Mouse (Mus musculus) CD8-positive naive resting alpha-beta T cell, adult 2 months (primary cell): ENCODE measurements around the gene Dct.

Source experiments
- DNase-seq, 2 experiments: peaks; one replicate each; pipeline ENCODE4 v3.0.0; 2022; ENCODE audit warnings: low read depth in 2 of 2, low spot score in 2 of 2

Gene Dct

DNA sequence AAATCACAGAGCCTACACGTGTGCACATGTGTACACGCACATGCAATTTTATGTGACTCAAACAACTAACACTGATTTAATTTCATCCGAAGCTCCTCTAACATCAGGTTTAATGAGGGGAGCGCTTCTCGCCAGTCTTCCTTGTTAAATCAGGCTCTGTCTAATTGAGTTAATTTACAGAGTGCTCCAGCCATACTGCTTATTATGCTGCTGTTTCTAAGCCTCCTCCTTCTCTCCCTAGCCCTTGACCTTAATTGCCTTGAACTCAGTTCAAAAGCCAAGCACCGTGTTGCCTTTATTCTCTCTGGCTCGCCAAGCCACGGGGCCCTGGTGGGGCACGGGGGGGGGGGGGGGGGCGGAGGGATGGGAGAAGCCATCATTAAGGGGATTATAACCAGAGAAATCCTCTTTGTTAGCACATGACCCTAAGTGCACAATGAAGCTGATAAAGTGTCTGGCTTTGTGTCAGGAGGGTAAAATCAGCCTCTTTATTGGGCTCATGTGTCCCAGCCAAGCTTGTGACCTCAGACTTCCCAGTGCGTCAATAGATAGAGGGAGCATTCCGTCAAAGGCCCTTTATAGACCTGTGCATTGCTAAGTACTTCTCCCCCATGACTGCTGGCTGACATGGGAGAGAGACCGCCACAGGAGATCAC, at the start of gene Dct:
TSS of gene Dct (minus strand) at position 270 of the 656 bp plus-strand sequence.
- no peak for DNase-seq

DNA sequence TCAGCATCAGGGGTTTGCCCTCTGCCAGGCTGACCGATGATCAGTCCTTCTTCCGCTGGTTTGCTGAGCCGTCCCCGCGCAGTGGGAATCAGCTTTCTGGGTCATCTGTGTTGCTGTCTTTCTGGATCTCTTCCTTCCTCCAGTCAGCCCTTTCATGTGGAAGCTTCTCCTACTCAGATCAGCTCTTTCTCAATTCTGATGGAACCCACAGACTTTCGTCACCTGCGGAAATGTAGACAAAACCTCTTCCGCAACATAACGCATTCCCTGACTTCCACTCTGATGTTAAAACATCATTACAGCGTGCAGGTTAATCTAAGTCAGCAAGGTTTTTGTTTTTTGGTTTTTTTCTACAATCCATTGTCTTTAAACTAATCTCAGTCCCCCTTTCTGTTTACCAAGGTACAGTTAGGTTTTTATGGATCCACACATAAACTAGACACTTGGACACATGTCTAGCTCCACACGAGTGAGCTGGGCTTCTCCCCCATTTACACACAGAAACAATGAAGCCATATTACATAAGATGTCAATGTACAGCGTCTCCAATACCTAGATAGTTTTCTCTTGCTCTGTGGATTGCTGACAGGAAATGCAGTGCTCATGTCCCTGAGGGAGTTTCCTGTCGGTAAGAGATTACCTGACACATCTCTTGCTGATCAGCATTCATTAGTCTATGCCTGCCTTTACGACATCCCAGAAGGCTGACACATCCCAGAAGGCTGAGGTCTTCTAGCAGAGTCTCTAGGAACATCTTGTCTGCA, 49.4 kb upstream of the Dct start:
- DNase-seq: no peak

DNA sequence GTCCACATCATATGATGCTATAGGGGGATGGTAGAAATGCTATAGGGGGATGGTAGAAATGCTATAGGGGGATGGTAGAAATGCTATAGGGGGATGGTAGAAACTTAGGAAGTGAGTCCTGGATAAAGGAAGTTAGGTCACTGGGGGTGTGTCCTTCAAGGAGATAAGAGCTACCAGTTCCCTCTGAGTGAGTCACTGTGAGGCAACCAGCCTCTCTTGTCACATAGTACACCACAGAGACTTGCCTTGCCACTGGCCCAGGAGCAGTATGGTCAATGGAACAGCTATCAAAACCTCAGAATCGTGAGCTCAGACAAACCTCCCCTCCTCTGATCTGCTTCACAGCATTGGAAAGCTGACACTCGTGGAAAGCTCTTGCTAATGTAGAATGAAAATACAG, 46.2 kb upstream of the Dct start:
- DNase-seq: no peak

DNA sequence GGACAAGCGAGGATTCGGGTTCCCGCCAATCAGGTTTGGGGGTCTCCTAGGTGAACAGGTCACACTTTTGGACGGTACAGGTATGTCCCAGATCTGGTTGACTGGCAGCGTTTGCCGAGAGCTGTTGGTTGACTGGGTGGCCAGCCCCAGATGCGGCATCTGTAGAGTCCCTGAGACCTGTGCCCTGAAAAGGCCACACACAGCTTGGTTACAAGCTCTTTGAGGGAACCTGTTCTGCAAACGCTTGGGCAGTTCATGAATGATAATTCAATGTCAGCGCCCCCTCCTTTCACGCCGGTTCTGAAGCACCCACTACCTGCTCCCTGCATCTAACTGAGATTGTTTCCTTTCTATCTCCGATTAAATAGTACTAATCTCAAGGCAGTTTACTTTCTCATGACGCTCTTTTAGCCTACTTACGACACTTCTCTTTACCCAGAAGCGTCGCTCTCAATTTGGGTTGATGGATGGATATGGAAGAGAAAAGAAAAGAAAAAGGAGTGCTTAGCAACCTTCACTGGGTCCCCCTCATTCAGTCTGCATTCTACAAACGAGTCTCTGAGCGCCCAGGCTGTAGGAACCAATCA, 37.9 kb upstream of the Dct start:
- no peak for DNase-seq

DNA sequence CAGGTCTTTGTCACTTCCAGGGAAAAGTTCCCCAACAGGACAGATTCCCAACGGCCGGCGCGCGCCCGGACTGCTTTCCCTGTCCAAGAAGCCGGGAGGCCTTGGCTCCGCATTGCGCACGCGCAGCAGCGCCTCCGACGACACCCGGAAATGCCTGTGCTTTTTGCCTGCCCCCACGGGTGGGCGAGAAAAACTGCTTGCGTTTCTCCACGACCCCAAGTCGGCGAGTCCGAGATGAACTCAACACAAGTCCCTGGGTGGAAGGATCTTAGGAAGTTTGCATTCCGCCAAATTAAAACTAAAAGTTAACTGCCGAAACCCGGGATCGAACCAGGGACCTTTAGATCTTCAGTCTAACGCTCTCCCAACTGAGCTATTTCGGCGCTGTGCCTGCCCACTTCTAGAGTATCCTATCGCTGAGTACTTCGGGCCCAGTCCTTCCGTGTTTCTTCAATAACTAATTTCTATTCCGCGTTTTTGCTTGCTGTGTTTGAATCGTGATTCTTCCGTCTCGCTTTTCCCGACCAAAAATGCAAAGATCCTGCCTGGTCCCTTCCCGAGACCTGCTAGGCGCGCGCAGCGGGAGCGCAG, 37.3 kb upstream of the Dct start:
- DNase-seq: peak; percentile 88 to 92

DNA sequence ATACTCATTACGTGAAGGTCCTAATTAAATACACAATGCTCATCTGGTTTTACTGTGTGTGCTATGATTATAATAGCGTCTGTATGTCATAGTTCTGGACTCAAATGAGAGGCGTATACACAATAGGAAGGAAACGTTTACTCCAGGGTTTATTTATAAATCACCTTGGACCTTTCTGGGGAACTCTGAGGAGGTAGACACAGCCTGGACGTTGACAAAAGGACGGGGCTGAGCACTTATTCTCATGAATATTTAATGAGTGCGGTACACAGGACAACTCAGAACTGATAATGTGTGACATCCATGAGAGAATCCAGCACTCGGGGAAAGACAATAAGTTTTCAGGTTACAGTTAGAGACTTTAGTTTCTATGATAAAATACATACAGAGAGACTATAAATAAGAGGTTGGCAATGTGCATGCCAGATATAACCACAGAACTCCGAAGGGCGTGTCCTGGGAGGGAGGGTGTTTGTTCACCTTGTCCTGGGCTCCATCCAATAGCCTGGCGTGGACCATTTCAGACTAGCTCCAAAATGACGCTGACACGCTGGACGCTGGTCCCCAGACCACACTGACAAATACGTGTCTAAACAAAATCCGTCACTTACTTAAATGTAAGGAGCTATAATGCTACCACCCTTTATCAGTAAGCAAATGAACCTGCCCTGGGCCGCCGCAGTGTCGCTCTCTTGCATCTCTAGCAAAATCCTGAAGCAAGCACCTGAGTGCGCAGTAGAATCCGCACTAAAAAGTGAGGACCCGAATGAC, 36.6 kb upstream of the Dct start:
- no peak for DNase-seq

DNA sequence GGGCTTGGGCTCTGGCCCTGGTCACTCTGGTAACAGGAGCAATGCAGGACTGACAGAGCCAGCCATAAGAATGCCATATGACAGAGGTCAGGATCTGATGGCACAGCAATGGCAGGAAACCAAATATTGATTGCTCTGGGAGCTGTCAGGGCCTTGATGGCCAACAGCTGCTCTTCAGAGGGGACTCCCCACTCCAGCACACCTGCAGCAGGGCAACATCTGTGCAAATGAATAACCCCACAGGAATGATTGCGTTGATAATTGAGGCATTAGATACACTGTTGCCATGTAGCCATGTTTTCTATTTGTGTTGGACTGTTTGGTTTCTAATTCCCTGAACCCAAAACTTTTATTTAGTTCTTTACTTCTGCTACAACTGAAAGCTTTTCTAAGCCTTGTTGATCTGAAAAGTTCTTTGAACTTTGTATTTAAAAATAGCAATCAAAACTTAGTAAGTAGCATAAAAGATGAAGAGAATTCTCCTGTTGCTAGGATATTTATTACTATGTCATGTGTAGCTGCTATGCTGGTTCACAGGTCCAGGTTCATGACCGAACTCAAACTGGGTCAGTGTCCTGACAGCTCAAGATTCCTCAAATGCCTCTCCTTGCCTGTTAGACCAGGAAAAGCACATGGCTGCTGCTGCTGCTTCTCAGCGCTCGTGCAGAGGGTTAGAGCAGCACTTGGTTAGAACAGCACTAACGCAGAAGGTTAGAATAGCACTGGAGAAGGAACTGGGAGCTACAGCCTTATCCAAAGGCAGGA, 34.4 kb upstream of the Dct start:
- no peak for DNase-seq

DNA sequence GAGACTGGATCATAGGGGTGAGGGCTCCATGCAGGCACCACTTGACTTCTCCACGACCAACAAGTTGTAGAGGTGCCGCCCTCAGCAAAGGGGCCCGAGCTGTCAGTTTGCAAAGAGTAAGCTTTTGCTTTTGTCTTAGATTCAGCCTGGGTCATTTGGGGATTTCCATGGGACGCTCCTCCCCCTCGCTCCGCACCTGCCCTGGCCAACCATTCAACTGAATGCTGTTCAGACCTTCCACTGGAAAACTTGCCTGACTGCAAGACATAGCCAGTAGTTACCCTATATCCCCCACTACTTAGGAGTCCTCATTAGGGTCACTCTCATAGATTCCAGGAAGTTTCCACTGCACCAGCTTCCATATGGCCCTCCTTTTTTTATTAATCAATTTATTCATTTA, 31.8 kb upstream of the Dct start:
- DNase-seq: no peak

DNA sequence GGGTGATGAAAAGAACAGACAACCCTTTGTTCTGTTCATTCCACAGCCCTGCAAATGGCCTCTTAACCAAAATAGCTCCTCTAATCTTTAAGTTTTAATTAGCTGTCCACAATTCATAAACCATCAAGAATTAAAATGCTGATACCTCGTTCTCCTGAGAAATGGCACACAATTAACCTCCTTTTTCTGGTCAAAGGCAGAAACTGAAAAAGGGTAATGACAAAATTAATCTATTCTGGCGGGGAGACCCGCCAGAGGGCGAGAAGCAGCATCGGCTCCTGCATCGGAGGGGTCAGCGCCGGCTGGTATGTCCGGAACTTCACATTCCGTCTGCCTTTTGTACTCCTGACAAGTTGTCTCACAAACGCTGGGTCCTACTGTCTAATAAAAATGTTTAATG, 28.6 kb upstream of the Dct start:
- no peak for DNase-seq

DNA sequence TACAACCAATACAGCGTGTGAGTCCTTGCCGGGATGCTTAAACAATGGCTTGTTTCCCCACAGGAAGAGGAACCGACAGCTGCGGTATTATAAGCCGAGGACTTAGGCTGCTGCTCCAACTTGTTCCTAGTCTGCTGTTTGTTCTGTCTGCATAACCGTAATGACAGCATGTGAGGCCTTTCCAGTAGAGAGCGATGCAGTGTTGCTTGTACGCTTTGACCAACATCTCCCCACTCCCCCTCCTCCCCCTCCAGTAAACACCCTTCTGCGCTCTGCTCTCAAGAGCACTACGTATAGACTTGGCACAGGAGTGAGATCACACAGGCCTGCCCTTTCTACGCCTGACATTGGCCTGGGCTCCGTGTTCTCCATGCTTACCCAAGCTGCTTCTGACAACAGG, 18.1 kb upstream of the Dct start:
- DNase-seq: no peak

DNA sequence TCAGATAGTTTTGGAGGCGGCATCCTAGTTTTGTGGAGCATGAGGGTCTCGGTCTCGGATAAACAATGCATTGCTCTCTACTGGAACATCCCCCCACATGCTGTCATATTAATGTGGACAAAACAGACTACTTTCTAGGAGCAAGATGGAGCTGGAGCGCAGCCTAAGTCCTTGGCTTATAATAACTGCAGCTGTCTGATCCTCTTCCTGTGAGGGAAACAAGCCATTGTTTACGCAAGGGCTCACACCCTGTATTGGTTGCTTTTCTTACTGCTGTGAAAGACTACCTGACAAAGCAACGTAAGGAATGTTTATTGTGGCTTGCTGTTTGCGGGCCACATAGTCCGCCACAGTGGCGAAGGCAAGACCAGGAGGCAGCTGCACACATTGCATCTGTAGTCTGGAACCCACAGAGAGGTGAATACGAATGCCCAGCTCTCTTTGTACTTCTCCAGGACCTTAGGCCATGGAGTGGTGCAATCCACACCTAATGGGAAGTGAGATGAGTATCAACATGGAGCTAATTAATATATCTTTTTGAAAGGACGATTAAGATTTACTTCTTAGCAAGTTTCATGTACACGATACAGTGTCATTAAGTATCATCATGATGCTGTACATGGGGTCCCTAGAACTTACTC, 17.5 kb upstream of the Dct start:
- DNase-seq: no peak

DNA sequence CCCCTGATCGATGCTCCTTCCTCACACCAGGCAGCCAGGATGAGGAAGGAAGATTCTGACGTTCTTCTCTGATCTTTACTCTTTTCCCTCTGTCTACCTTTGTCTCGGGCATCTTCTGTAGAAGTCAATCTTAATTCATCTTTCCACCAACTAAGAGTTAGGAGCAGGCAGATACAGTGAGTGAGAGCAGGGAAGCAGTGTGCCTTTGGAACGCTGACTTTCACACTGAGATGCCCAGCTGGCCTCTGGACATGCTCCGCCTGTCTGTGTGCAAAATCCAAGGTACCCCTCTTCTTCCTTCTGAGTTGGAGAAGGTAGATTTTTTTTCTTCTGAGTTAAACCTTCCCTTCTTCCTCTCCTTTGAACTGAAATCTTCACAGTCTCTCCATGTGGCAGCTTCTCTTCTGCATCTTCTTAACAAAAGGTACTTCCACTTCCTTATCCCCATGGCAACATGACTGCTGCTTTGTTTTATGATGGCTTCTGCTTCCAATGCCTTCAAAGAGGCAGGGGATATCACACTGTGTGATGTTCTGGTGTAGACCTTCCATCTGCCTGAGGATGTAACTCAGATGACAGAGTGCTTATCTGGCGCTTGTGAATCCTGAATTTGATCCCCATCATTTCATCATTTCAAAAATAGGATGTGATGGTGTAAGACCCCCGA, 9.9 kb upstream of the Dct start:
- DNase-seq: no peak

DNA sequence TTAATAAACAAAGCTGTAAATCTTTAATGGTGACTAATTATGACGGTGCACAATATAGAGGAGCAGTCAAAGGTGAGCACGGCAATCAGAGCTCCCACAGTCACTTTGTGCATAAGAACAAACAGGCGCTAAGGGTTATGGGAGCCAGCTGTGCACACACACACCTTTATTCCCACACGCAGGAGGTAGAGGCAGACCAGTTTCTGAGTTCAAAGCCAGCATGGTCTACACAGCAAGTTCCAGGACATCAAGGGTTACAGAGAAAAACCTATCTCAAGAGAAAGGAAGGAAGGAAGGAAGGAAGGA, 6.5 kb upstream of the Dct start:
- no peak for DNase-seq

DNA sequence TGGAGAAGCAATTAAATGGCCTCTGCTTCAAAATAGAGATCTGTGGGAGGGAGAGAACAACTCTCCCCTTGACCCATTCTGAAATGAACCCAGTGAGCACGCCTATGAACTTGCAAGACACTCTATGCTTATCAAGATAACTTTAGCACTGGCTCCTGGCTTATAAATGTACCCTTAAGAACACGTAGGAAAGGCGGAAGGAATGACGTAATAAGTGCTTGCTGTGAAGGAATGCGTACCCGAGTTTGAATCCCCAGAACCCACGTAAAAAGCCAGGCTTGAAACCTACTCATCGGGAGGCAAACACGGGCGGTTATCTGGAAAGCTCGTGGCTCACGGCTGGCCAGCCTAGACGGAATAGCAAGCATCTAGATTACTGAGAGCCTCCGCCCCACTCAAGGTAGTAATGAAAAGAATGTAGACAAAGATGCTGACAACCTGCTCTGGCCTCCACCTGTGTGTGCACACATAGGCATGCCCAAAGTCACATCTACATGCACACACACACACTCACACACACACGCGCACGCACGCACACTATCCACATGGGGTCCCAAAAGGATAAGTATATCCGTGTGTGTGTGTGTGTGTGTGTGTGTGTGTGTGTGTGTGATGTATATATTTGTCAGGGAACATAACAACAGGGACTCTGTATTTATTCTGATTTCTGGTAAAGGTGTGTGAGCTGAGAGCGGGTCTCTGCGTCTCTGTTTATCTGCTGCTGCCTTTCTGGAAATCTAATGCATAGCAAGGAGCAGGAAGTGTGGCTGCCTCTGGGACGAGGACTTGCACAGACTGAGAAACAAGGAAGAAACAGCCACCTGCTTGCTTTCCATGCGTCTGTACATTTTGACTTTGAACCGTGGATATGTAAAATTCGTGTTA, 5.9 kb upstream of the Dct start:
- no peak for DNase-seq

DNA sequence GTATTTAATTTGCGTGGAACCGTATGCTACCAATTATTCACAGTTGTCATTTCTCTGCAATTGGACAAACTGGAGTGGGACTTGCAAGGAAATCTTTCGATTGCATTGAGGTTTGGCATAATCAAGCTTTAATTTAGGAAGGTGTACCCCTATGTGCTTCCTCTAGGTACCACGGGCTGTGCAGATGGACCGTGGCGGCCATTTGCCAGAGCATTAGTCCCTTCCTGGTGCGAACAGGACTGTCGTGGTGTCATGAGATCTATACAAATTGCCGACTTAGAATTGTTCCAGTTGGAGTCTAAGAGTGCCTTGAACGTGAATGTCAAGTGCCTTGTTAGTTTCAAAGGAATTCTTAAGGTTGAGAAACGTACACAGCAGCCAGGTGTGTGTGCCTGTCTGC, 726 bp upstream of the Dct start:
- no peak for DNase-seq

DNA sequence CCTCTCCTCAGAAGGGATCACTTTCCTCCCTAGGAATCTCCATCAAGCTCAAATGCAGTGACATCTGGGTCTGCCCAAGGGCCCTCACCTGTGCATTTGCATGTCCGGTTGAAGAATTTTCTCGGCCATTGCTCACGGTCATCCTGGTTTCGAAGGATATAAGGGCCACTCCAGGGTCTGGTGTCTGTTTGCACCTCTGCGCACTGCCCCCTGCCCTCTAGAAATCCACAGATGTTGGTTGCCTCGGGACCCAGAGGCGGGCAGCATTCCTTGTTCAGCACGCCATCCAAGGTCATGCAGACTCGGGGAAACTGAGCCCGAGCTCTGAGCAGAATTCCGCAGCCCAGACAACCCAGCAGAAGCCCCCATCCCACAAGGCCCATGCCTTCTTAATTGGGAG, 648 bp downstream of the Dct start:
- DNase-seq: no peak

DNA sequence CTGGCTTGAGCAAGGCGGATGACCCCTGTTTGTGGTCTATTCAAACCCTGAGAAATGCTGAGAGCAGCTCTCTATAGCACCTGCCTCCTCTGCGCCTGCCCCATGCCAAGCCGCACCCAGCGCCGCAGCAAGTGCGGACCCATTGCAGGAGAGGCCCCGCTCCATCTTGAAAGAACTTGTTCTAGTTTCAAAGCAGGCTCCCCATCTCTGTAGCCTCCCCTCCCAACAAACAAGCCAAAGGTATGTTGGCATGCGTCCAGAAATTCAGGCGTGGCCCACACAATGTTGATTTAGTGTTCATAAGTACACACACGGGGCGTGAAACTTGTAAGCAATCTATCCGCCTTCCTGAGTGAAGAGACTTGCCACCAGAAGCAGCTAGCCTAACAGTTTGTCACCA, 1.1 kb downstream of the Dct start:
- DNase-seq: no peak

DNA sequence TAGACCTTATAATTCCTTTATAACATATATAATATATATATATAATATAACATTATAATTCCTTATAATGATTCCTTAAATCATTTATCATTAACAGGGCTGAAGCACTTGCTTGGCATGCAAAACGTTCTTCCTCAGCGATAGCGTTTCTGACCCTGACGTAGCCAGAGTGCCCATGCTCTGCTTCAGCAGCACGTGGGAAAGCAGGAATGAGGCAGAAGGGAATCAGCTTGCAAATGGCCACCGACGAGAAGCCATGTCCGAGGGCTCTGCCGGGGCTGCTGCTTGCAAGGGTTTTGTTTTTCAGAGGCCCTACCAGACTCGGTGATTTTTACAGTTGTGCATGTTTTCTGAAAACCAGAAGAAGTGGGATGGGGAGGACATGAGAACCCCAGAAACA, 1.6 kb downstream of the Dct start:
- DNase-seq: no peak

DNA sequence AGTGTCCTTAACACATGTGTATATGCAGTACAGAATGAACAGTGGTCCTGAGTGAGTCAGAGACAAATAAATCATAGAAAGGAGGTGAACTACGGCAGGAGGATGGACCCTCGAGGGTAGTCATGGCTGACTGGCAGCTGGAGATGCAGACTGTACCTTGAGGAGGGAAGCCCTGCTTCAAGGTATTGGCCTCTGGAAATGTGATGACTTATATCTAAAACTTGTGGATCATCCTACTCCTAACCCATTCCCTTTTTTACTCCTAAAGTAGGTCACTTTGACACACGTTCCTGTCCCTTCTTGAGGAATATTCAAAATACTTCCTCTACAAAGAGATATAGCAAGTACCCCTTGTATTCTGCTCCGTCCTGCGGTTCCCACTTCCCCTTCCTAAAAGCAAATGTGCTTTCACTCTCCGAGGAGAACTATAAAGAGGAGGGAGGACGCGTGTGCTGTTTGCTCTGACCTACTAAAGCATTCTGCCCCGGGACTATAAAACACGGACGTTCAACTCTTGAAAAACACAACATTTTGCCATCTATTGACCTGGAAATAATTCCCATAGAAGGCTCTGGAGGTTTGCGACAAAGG, 2.3 kb downstream of the Dct start:
- DNase-seq: no peak
